Mouse (Mus musculus) large intestine, adult 2 months (tissue): ENCODE measurements around the gene Cacnb2. TPM values are rescaled to one million over a fixed set of nuclear protein-coding genes. Genes with fewer than 3 reads are reported as not detected.
"Not testable (repeated sequence)": the region's sequence is repeated elsewhere in the genome, so short reads cannot be mapped to it uniquely, and the experiment has no call there.

Experiments
- DNase-seq: peaks from one replicate; pipeline ENCODE4 v3.0.0-alpha.2; 2012; ENCODE audit warnings: low read depth, low spot score
- WGBS: fragments of 180-500 bp; shearing (Covaris S2); methylation state at CpG from one replicate; pipeline ENCODE4 v1.1.7; 2018; 5-methylcytosine and 5-hydroxymethylcytosine counted together
- polyA plus RNA-seq: library from polyadenylated mRNA; depleted of rRNA; stranded (reverse); fragments of >200 nt; gene quantifications from 2 replicates; pipeline ENCODE4 v1.2.3, GENCODE M21; 2012

The Cacnb2 gene
- polyA plus RNA-seq, 1 experiment: 1.7 TPM

- no peak for DNase-seq
- WGBS: 35% methylated on average over 2 of the region's 2 CpGs
These were observed 38.2 kb downstream of the Cacnb2 start for GRCm38 (mm10) chr2:14641040-14641439.

GRCm38 (mm10) chr2:14651268-14651667, 48.4 kb downstream of the Cacnb2 start:
- DNase-seq: no peak
- 47% methylated on average over 2 of the region's 2 CpGs for WGBS

GRCm38 (mm10) chr2:14656673-14657072, 53.8 kb downstream of the Cacnb2 start:
- no peak for DNase-seq
- 59% methylated on average over 4 of the region's 4 CpGs for WGBS

GRCm38 (mm10) chr2:14657205-14657844, 54.4 kb downstream of the Cacnb2 start:
- WGBS: 71% methylated on average over 3 of the region's 3 CpGs
- no peak for DNase-seq

- WGBS: 49% methylated on average over 1 of the region's 1 CpGs
- DNase-seq: no peak
These were observed 62.3 kb downstream of the Cacnb2 start for GRCm38 (mm10) chr2:14665213-14665612.

GRCm38 (mm10) chr2:14672117-14672516, 69.2 kb downstream of the Cacnb2 start:
- 95% methylated on average over 8 of the region's 8 CpGs for WGBS
- no peak for DNase-seq

GRCm38 (mm10) chr2:14676885-14677516, 74.1 kb downstream of the Cacnb2 start:
- DNase-seq: peak; percentile 14
- WGBS: 19% methylated on average over 6 of the region's 6 CpGs

GRCm38 (mm10) chr2:14684231-14684630, 81.3 kb downstream of the Cacnb2 start:
- no peak for DNase-seq

GRCm38 (mm10) chr2:14702973-14703645, 100.2 kb downstream of the Cacnb2 start:
- DNase-seq: peak; percentile 11
- 79% methylated on average over 1 of the region's 1 CpGs for WGBS

- 83% methylated on average over 4 of the region's 4 CpGs for WGBS
- no peak for DNase-seq
These were observed 100.8 kb downstream of the Cacnb2 start for GRCm38 (mm10) chr2:14703676-14704075.

- WGBS: 70% methylated on average over 8 of the region's 8 CpGs
- no peak for DNase-seq
These were observed 107.4 kb downstream of the Cacnb2 start for GRCm38 (mm10) chr2:14710247-14710646.

GRCm38 (mm10) chr2:14711751-14712150, 108.9 kb downstream of the Cacnb2 start:
- 89% methylated on average over 2 of the region's 2 CpGs for WGBS
- DNase-seq: no peak

- 87% methylated on average over 3 of the region's 3 CpGs for WGBS
- DNase-seq: no peak
These were observed 110.2 kb downstream of the Cacnb2 start for GRCm38 (mm10) chr2:14713049-14713448.

GRCm38 (mm10) chr2:14716666-14717065, 113.8 kb downstream of the Cacnb2 start:
- 68% methylated on average over 1 of the region's 1 CpGs for WGBS
- no peak for DNase-seq

- WGBS: 79% methylated on average over 9 of the region's 9 CpGs
- no peak for DNase-seq
These were observed 116.3 kb downstream of the Cacnb2 start for GRCm38 (mm10) chr2:14719119-14719718.

- DNase-seq: no peak
These were observed 122.5 kb downstream of the Cacnb2 start for GRCm38 (mm10) chr2:14725437-14725836.

- DNase-seq: not testable (repeated sequence)
- 96% methylated on average over 13 of the region's 13 CpGs for WGBS
These were observed 123.7 kb downstream of the Cacnb2 start for GRCm38 (mm10) chr2:14726601-14727000.

- DNase-seq: no peak
- WGBS: 63% methylated on average over 9 of the region's 9 CpGs
These were observed 136.0 kb downstream of the Cacnb2 start for GRCm38 (mm10) chr2:14738927-14739326.

- WGBS: 79% methylated on average over 15 of the region's 15 CpGs
These were observed 136.6 kb downstream of the Cacnb2 start for GRCm38 (mm10) chr2:14739510-14739909.

GRCm38 (mm10) chr2:14740359-14740758, 137.5 kb downstream of the Cacnb2 start:
- WGBS: 76% methylated on average over 7 of the region's 7 CpGs
- DNase-seq: no peak

More at GRCm38 (mm10) chr2:14739510-14739909, 136.6 kb downstream of the Cacnb2 start:
- no peak for DNase-seq

- WGBS: 30% methylated on average over 1 of the region's 1 CpGs
- no peak for DNase-seq
These were observed 141.9 kb downstream of the Cacnb2 start for GRCm38 (mm10) chr2:14744761-14745160.
